Mouse (Mus musculus) 3134 (cell line): Measurements from ENCODE around the gene Fbxo10.
"Not testable (repeated sequence)": the region's sequence is repeated elsewhere in the genome, so short reads cannot be mapped to it uniquely, and the experiment has no call there.

Experiments used
- DNase-seq: peaks from one replicate; pipeline ENCODE4 v3.0.0-alpha.2; 2011; ENCODE audit warnings: low spot score; ENCODE audit not compliant: insufficient read length; ENCODE audit errors: extremely low read depth

The Fbxo10 gene

DNA sequence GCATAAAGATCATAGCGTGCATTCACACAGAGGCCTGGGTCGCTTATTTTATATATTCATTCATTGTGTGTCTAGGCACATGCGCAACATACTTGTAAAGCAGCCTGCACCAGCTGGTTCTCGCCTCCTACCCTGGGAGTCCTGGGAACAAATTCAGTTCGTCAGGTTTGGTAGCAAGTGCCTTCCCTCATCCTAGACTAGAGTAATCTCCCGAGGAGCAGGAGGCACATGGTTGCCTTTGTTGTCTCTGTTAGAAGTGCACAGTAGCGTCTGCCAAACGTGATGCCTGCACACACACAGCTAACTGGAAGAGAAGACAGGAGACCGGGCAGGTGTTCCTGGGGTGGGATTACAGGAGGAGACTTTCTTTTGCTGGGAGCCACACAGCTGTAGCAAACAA is 36.4 kb downstream of the Fbxo10 start:
- DNase-seq = no peak

DNA sequence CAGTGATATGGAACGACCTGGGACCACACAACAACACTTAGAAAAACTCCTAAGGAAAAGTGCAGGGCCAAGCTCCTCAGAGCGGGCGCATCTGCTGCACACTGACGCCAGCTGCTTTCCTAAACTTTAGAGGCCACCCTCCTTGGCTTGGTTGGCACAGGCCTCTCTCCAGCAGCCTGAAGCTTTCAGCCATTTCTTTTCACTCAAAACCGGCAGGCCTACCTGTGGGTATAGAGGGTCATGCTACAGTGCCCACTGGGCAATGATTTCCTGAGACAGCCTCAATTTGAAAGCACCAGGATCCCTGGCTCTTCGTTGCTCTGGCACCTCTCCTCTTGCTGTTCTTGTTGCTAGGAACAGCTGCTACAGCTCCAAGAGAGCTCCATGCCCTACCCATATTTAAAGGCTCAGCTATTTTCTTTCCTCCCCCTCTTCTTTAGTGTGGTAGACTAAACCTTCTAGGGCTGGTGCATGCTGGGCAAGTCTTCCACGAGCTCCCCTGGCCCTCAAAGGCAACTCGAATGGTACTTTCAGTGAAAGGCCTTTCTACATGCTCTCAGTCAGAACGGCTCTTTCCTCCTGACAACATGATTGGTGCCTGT is 37.0 kb downstream of the Fbxo10 start:
- DNase-seq = no peak

DNA sequence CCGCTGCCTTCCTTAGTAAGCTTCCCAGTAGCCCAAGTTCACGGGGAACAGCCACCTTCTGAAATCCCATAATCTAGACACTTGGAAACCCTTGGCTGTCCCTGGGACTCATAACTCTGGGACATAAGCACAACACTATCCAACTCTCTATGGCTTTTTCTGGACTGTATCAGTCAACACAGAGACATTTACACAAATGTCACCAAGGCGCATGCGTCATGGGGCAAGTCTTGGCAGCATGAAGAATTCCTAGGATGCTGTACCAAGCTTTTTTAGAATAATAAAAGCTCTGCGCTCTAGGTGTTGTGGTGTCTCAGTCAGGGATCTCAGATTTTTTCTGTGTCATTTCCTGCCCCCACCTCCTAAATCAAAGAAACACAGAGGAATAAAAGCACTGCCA is 37.7 kb downstream of the Fbxo10 start:
- DNase-seq = no peak

DNA sequence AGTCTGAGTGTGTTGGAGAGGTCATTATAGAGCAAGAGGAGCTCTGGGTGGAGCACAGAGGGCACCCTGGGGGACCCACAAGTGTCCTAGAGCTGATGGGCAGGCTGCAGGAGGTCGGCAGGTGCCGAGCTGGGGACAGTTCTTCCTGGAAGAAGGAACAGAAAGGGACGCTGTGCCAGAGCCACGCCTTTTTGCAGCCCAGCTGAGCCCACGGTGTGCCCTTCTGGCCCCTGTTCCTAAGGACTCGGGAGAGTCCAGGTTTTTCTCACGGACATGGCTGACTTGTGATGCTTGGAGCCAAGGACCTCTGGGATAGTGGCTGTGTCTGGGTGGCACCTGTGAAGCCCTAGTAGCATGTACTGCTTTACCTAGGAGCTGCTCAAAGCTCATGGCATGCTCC is 43.6 kb downstream of the Fbxo10 start:
- no peak for DNase-seq

DNA sequence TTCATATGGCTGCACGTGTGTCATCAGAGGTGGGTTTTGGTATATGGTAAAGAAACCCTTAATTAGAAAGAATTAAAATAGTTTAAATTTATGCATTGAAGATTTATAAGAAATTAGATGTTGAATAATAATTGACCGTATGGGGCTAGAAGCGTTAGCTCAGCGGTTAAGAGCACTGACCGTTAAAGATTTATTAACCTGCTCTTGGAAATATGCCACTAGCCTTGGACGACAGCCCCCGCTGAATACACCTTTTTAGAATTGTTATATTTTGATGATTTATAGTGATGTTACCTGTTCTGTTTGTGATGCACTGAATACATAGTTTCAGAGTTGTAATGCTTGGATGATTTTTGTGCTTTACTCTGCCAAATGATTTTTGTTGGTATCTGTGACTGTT is 44.9 kb downstream of the Fbxo10 start:
- not testable (repeated sequence) for DNase-seq

DNA sequence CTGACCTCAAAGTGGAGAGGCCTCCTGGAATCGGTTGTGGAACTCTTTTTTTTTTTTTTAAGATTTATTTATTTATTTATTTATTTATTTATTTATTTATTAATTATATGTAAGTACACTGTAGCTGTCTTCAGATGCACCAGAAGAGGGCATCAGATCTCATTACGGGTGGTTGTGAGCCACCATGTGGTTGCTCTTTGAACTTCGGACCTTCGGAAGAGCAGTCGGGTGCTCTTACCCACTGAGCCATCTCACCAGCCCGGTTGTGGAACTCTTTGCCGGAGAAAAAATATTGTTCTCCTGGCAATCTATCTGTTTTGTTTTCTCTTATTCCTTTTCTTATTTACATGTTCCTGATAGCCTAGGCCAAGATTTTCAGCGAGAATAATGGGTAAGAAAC is 45.5 kb downstream of the Fbxo10 start:
- not testable (repeated sequence) for DNase-seq

DNA sequence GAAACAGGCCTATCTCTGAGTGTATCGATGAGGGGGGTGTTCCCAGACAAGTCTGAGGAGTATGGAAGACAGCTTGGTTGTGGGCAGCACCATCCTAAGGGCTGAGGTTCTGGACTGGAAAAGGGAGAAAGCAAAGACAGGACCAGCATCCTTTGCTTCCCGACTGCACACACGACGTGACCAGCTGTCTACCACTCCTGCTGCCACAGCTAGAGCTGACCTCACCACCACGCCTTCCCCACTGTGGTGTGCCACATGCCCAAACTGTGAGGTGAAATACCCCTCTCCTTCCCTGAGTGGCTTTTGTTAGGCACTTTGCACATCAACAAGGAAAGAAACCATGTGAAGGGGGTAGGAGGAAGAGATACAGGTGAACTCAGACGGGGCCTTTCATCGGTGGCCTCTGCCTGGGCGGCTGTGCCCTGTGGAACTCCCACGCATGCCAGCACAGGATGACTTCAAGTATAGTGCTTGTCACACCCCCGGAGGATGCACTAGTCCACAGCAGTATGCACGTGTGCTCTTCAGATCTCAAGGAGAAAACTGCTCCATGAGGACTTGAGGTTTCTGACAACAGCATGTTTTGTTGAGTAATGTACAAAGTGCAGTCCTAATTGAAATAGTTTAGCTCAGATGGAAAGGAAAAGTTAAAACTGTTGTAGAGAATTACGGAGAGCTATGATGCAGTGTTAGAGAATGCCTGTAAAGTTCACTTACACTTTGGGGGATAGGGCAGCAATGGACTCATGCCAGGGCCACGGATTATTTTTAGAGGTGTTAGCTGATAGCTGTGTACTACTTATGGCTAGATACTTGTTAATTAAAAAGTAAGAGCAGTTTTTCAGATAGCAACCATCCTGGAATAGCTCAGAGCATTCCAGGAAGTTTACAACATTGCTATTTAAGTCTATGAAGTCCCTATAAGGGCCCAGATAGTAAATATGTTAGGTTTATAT is 46.7 kb downstream of the Fbxo10 start:
- DNase-seq = no peak

DNA sequence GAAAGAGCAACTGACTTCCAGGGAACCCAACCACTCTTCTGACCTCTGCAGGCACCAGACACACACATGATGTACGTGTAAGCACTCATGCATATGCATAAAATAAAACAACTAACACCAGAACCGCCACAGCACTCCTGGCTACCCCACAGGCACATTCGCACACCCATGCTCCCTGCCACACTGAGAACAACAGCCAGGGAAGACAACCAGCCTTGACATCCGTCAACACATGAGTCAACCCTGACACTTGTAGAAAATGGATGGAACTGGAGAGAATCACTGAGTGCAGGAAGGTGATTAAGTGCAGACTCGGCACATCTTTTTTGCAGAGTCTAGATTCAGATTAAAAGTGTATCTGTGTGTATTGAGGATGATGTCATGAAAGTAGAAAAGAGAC is 47.8 kb downstream of the Fbxo10 start:
- no peak for DNase-seq

DNA sequence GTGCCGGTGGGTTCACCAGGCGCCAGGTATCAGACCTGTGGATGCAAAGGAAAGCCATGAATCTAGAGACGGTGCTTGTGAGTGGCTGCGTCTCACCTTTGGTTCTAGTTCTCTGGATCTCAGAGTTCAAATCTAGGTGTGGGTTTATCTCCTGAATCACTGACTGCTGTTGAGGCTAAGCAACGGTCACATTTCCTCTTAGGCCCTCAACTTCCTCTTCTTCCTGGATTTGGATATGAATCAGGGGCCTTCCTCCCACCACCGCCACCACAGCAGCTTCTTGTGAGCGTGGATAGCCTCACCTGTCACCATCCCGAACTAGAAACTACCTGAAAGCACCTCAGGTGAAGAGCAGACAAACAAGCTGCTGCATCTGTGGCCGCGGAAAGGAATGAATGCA is 48.4 kb downstream of the Fbxo10 start:
- no peak for DNase-seq

DNA sequence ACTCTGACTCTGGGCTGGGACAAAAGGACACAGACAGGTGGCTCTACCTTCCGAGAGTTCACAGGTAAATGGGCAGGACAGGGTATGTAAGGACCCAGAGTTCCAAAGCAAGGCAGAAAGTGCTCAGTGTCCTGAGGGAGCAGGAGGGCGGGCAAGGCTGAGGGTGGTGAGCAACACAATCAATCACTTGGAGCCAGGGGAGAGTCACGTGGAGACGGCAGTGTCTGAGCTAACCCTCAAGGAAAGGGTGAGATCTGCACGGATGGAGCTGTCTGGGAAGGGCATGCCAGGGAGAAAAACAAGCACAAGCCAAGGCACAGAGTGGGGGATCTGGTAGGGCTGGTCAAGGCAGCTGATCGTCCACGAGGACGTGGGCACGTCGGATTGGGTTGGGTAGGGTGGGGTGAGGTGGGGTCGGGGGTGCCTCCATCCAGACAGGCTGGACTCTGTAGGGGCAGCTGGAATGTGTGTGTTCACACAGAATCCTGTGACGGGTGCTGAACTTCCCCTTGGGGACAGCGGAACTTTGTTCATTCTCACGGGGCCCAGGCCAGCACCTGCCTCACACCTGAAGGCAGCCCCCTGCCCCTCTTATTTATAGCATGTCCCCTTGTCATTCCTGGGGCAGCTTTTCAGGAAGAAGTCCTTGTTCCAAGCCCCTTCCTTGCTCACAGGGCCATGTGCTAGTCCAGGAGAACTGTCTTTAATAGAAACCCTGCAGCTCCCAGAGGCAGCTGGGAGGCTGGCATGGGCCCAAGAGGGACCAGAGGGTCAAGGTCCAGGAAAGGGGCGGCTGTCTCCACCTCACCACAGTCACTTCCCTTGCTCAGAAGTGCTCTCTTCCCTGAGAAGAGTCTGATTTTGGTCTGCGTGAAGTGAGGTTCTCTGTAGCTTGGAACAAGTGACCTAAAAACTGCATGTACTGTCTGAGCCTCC is 49.4 kb downstream of the Fbxo10 start:
- DNase-seq = no peak

DNA sequence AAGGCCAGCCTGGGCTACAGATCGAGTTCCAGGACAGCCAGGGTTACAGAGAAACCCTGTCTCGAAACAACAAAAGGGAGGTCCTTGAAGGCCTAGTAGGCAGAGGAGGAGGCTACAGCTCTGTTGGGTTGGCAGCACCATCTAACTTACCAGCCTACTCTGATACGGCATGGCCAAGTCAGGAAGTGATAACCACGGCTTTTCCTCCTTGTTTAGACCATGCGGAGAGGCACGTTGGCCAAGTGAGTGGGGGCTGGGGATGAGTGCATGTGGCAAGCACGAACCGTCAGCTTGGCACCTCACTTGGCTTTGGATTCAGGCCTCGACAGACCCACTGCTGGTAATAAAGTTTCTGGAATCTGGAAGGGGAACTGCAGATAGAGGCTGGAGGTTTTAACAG is 51.8 kb downstream of the Fbxo10 start:
- DNase-seq = no peak

DNA sequence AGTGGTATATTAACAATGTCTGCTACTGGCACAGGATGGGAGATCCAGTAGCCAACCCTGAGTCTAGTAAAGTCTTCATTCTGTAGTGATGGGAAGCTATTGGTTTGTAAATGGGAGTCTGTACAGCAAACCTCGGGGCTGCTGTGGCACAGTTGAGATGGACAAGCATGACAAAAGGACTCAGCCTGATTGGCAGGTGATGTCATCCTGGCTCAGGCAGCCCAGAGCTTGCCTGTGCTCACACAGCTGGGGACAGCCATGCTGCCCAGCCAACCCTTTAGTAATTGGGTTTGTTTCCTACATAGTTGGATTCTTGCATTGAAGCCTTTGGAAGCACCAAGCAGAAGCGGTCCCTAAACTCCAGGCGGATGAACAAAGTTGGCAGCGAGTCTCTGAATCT is 57.9 kb downstream of the Fbxo10 start:
- DNase-seq = no peak

DNA sequence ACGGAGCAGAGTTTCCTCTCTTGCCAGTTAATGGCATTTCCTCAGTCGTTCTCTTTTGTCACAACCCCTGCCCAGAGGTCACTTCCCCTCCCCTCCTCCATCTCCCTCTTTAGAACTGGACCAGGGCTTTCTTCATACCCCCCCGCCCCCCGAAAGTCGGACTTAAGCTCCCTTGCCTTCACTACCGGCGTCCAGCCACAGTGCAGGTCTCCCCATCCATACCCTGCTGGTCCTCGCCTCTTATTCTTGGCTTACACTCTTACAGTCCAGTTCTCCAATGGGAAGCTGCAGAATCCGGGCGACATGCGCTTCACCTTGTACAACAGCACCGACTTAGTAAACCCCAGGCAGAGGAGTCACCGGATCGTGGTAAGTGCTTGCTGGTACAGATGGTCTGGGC is 65.4 kb downstream of the Fbxo10 start:
- DNase-seq = peak; percentile 46

DNA sequence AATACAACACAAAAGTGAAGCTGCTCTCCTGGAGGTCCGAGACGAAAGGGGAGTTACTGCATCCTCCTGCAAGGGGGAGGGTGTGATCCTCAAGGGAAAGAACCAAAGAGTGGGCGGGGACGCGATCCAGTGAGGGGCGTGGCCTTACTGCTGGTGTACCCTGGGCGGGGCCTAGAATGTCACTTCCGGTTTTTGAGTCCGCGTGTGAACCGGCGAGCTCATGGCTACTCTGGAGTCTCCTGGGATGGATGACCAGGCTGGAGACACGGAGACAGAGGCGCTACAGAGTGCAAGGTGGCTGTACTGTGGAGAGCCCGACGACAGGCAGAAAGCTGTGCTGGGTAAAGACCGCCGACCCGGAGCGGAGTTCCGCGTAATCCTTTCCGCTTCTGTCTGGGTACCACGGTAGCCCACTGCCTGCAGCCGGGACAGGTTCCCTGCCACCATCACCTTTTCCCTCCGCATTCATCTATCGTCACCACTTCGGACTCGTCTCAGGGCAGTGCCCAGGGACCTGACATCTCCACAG is 65.9 kb downstream of the Fbxo10 start, which contains the start of gene Polr1e:
Gene Polr1e (plus strand): TSS at position 132 of the 529 bp plus-strand sequence.
- DNase-seq = peak; percentile 90

DNA sequence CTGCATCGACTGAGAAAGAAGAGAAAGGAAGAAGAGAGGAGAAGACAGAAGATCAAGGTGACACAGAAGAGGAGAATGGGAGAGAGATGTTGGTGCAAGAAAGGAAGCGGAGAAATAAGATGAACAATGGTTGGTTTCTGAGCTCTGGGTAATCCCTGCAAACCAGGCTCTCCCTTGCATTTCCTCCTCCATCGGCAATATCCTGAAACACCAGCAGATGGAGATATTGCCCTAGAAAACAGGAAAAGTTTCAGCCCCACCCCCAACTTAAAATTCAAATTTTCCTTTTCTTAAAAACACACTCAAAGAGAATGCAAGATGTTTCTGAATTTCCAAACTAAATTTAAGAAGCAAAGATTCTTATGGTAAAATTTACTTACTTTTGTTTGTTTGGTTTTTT is 68.8 kb downstream of the Fbxo10 start:
- no peak for DNase-seq

DNA sequence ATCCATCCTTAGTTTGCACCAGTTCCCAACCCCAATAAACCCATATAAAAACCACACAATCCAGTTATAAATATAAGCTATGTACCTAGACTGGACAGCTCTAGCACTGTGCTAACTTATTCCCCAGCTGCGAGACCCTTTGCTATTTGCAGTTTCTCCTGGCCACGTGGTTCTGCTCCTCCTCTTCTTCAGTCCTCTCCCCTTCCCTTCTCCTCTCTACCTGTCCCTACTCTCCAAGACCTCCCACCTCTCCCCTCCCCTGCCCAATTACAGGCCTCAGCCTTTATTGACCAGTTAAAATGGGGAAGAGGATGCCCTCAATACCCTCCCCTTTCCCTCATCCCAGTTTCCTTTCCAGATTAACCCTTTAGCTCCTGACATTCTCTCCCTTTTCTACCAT is 70.9 kb downstream of the Fbxo10 start:
- no peak for DNase-seq

DNA sequence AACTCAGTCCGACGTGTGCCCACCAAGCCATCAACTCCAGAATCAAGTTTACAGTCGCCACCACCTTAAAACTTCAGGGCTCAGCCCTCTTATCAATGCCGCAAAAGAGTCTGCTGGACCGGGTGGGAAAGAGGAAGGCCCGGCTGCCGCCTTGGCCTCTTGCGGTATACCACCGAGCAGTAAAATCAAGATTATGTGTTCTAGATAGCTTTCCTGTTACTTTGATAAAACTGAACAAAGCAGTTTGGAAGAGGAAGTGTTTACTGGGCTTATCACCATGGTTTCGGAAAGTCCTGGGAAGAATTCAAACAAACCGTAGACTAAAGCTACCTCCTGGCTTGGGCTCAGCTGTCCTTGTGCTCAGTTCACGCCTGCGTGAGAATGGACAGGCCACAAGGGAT is 71.4 kb downstream of the Fbxo10 start:
- no peak for DNase-seq

DNA sequence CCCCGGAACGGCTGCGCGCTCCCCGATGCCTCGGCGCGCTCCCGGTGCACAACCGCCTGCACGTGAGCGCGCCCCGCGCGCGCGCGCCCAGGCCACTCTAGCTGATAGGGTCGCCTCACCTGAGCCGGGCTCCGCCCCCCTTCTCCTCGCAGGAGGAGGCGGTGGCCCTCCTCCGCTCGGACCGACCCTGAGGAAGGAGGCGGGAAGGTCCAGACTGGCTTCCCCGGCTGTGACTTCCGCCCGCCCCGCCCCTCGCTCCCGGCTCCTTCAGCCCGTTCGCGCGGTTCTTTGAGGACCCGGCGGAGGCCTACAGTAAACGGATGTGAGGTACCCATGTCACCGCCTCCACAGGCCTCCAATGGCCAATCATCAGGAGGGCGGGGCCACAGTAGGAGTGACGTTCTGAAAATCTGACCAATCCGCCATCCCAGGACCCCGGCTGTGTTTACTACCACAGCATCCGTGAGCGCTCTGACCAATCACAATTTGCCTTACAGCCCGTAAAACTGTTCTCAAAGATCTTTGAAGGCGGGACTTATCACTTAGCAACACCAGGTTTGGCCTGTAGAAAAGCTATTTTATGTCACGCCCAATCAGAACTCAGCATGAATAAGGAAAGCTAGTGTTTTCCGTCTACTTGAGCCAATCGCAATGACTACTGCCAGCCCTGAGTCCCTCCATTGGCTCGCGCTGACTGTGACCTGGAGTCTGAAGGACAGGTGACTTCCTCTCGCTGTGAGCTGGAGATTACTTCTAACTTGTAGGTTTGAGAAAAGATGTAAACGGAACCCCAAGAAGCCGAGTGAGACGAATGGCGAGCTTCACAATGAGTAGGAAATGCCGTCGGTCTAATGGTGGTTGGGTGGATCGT is 72.1 kb downstream of the Fbxo10 start, which contains the start of gene Zbtb5:
Gene Zbtb5 (minus strand): TSS at position 308 of the 871 bp plus-strand sequence.
- peak; percentile 99 for DNase-seq

DNA sequence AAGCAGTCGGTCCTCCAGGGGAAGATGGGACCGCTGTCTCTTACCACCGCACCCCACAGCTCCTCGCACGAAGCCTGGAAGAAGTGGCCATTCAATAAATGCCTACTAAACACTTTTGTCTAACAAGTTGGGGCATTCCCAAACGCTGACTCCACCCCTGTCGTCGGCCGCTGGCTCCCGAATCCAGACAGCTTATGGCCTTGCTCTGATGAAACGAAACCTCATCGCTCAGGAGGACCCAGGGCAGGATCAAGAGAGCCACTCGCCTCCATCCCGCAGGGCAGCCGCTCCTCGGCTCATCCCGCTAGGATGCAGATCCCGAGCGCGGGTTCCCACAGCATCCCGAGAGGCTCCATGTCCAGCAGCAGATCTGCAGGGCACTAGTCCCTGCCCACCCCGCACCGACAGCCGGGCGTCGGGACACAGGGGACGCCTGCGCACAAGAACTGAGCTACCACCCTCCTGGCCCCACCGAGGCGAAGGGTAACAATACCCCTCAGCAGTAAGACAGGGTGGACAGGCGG is 72.8 kb downstream of the Fbxo10 start:
- no peak for DNase-seq
